Mouse (Mus musculus) kidney, embryonic 15.5 days (tissue): ENCODE results near the gene Acsm3. TPM values are rescaled to one million over a fixed set of nuclear protein-coding genes. Genes with fewer than 3 reads are reported as not detected.
"Not testable (repeated sequence)": the region's sequence is repeated elsewhere in the genome, so short reads cannot be mapped to it uniquely, and the experiment has no call there.

Experiments
- ATAC-seq: fragments of 200-750 bp; cut with Nextera tagmentation; replicated peaks from 2 replicates; pipeline ENCODE4 v1.8.0; 2017; ENCODE audit warnings: moderate TSS enrichment; ENCODE audit not compliant: low FRiP score
- H3K27ac ChIP-seq: fragments of 300-500 bp; sonication (generic); 2 replicates; pipeline ENCODE4 v1.5.1; 2015; ENCODE audit warnings: mild to moderate bottlenecking, inconsistent platforms
- H3K27me3 ChIP-seq: fragments of 300-500 bp; sonication (generic); 2 replicates; pipeline ENCODE4 v1.6.1; 2015; ENCODE audit warnings: inconsistent platforms
- H3K36me3 ChIP-seq: fragments of 300-500 bp; sonication (generic); 2 replicates; pipeline ENCODE4 v1.6.1; 2015; ENCODE audit warnings: inconsistent platforms
- H3K4me1 ChIP-seq: fragments of 300-500 bp; sonication (generic); 2 replicates; pipeline ENCODE4 v1.6.1; 2015; ENCODE audit warnings: inconsistent platforms
- H3K4me2 ChIP-seq: fragments of 300-500 bp; sonication (generic); 2 replicates; pipeline ENCODE4 v1.6.1; 2015; ENCODE audit warnings: moderate library complexity, mild to moderate bottlenecking, inconsistent platforms
- H3K4me3 ChIP-seq: fragments of 300-500 bp; sonication (generic); replicated peaks from 2 replicates; pipeline ENCODE4 v1.5.1; 2015; ENCODE audit warnings: mild to moderate bottlenecking, inconsistent platforms
- H3K9ac ChIP-seq: fragments of 300-500 bp; sonication (generic); 2 replicates; pipeline ENCODE4 v1.6.1; 2015; ENCODE audit warnings: mild to moderate bottlenecking, inconsistent platforms
- H3K9me3 ChIP-seq: fragments of 300-500 bp; sonication (generic); replicated peaks from 2 replicates; pipeline ENCODE4 v1.6.1; 2016; ENCODE audit warnings: inconsistent platforms
- WGBS: fragments of 180-500 bp; shearing (Covaris S2); methylation state at CpG from one replicate; pipeline ENCODE4 v1.1.7; 2015; ENCODE audit warnings: mixed read lengths; 5-methylcytosine and 5-hydroxymethylcytosine counted together
- polyA plus RNA-seq: library from polyadenylated mRNA; unstranded; fragments of >200 nt; fragmentation: Nextera tagmentation; extraction: Ambion mirVana; gene quantifications from 2 replicates; pipeline ENCODE4 v1.2.1, GENCODE M21; 2015

Acsm3 gene
- 0.61 and 1.3 TPM in 2 replicates for polyA plus RNA-seq

- peak; percentile 67 for ATAC-seq
- no peaks in the 10 kb centered on the region for H3K27me3 ChIP-seq
- whole genome bisulfite sequencing, result 20% methylated on average over 11 of the region's 11 CpGs
Observed at GRCm38 (mm10) chr7:119760527-119760951, at the start of gene Acsm3. Gene Acsm3 (plus strand): TSS chr7:119760923.

GRCm38 (mm10) chr7:119714111-119714510 lies 46.6 kb upstream of the Acsm3 start:
- ATAC-seq, result no peak
- Histone ChIP-seq H3K4me2 (no peak overlapping the region), H3K4me1 (no peaks in the 10 kb centered on the region), H3K27ac (no peak overlapping the region), H3K4me3 (no peak overlapping the region), H3K27me3 (no peaks in the 10 kb centered on the region), H3K9me3 (no peaks in the 10 kb centered on the region), H3K9ac (no peak overlapping the region), H3K36me3 (peaks cover 47% of the 10 kb centered on the region)
- 90% methylated on average over 7 of the region's 7 CpGs for WGBS

More at GRCm38 (mm10) chr7:119760527-119760951, at the start of gene Acsm3:
- no peaks in the 10 kb centered on the region for H3K9me3 ChIP-seq
- no peak within 1 kb of the TSS for H3K4me3 ChIP-seq
- no peaks in the 10 kb centered on the region for H3K4me1 ChIP-seq
- no peaks in the 10 kb centered on the region for H3K36me3 ChIP-seq
- peak within 1 kb of the TSS; percentile 34 for H3K4me2 ChIP-seq
- no peak within 1 kb of the TSS for H3K27ac ChIP-seq
- H3K9ac ChIP-seq, result no peak within 1 kb of the TSS

GRCm38 (mm10) chr7:119720253-119720946 lies 40.3 kb upstream of the Acsm3 start, which contains the start of gene Thumpd1:
Gene Thumpd1 (minus strand): TSS chr7:119720798.
- Histone ChIP-seq H3K27me3 (no peaks in the 10 kb centered on the region), H3K4me1 (peaks cover 11% of the 10 kb centered on the region), H3K36me3 (peaks cover 36% of the 10 kb centered on the region), H3K4me2 (peak within 1 kb of the TSS; percentile 78), H3K9ac (peak within 1 kb of the TSS; percentile 92), H3K27ac (peak within 1 kb of the TSS; percentile 75), H3K4me3 (peak within 1 kb of the TSS; percentile 94), H3K9me3 (no peaks in the 10 kb centered on the region)
- ATAC-seq, result peak; percentile 97
- under 1% methylated on average over 60 of the region's 60 CpGs for WGBS

- ATAC-seq, result peak; percentile 47
- 12% methylated on average over 8 of the region's 8 CpGs for WGBS
- Histone ChIP-seq H3K9ac (peak overlapping the region; percentile 92; the same call in 1 of the 2 replicates), H3K27me3 (no peaks in the 10 kb centered on the region), H3K4me3 (peak overlapping the region; percentile 94), H3K36me3 (peaks cover 31% of the 10 kb centered on the region), H3K9me3 (no peaks in the 10 kb centered on the region), H3K4me1 (peaks cover 11% of the 10 kb centered on the region), H3K27ac (peak overlapping the region; percentile 75), H3K4me2 (peak overlapping the region; percentile 78)
Observed at GRCm38 (mm10) chr7:119720947-119721310, 39.8 kb upstream of the Acsm3 start.

- Histone ChIP-seq H3K9ac (no peak overlapping the region), H3K4me1 (no peaks in the 10 kb centered on the region), H3K4me3 (no peak overlapping the region), H3K27me3 (0 out of 2 replicates have a peak, but pooled peaks cover 3% of the 10 kb centered on the region), H3K9me3 (no peaks in the 10 kb centered on the region), H3K36me3 (no peaks in the 10 kb centered on the region), H3K4me2 (no peak overlapping the region), H3K27ac (no peak overlapping the region)
- 81% methylated on average over 2 of the region's 2 CpGs for WGBS
- ATAC-seq, result no peak
Observed at GRCm38 (mm10) chr7:119727621-119728020, 33.1 kb upstream of the Acsm3 start.

GRCm38 (mm10) chr7:119731262-119731661 lies 29.5 kb upstream of the Acsm3 start:
- not testable (repeated sequence) for H3K4me3 ChIP-seq, H3K9me3 ChIP-seq, H3K9ac ChIP-seq, H3K4me2 ChIP-seq, H3K27ac ChIP-seq, H3K36me3 ChIP-seq, ATAC-seq, H3K27me3 ChIP-seq, H3K4me1 ChIP-seq
- WGBS, result 85% methylated on average over 4 of the region's 4 CpGs

GRCm38 (mm10) chr7:119738877-119739276 lies 21.8 kb upstream of the Acsm3 start:
- 90% methylated on average over 2 of the region's 2 CpGs for WGBS
- ATAC-seq, result 0 out of 2 replicates have a peak, but pooled peaks have one; percentile 25
- no peak overlapping the region for H3K9ac ChIP-seq

GRCm38 (mm10) chr7:119739798-119740468 lies 20.8 kb upstream of the Acsm3 start:
- not testable (repeated sequence) for H3K27ac ChIP-seq, H3K9me3 ChIP-seq, H3K4me1 ChIP-seq, H3K9ac ChIP-seq, H3K36me3 ChIP-seq, H3K27me3 ChIP-seq
- Histone ChIP-seq H3K4me2 (peak overlapping the region; percentile 56), H3K4me3 (peak overlapping the region; percentile 41)
- 8% methylated on average over 22 of the region's 44 CpGs for WGBS
- peak; percentile 55 for ATAC-seq

More at GRCm38 (mm10) chr7:119738877-119739276, 21.8 kb upstream of the Acsm3 start:
- Histone ChIP-seq H3K9me3 (no peaks in the 10 kb centered on the region), H3K27me3 (no peaks in the 10 kb centered on the region), H3K27ac (no peak overlapping the region), H3K4me1 (no peaks in the 10 kb centered on the region), H3K4me3 (no peak overlapping the region), H3K36me3 (no peaks in the 10 kb centered on the region), H3K4me2 (no peak overlapping the region)

- peak overlapping the region; percentile 20 for H3K4me3 ChIP-seq
- 9% methylated on average over 34 of the region's 34 CpGs for WGBS
- peaks cover 5% of the 10 kb centered on the region for H3K4me1 ChIP-seq
- peak; percentile 75 for ATAC-seq
- H3K36me3 ChIP-seq, result no peaks in the 10 kb centered on the region
- no peaks in the 10 kb centered on the region for H3K9me3 ChIP-seq
- H3K9ac ChIP-seq, result no peak overlapping the region
- no peak overlapping the region for H3K27ac ChIP-seq
- H3K4me2 ChIP-seq, result peak overlapping the region; percentile 44
- no peaks in the 10 kb centered on the region for H3K27me3 ChIP-seq
Observed at GRCm38 (mm10) chr7:119744321-119744720, 16.4 kb upstream of the Acsm3 start.

GRCm38 (mm10) chr7:119745869-119746268 lies 14.9 kb upstream of the Acsm3 start:
- no peaks in the 10 kb centered on the region for H3K9me3 ChIP-seq
- H3K4me2 ChIP-seq, result no peak overlapping the region
- H3K27me3 ChIP-seq, result no peaks in the 10 kb centered on the region
- H3K4me3 ChIP-seq, result no peak overlapping the region
- no peak for ATAC-seq
- peaks cover 5% of the 10 kb centered on the region for H3K4me1 ChIP-seq
- H3K9ac ChIP-seq, result no peak overlapping the region
- no peaks in the 10 kb centered on the region for H3K36me3 ChIP-seq
- 62% methylated on average over 1 of the region's 1 CpGs for WGBS
- no peak overlapping the region for H3K27ac ChIP-seq

GRCm38 (mm10) chr7:119748761-119749160 lies 12.0 kb upstream of the Acsm3 start:
- Histone ChIP-seq H3K9ac (no peak overlapping the region), H3K27ac (no peak overlapping the region), H3K36me3 (no peaks in the 10 kb centered on the region), H3K4me2 (no peak overlapping the region), H3K4me1 (peaks cover 5% of the 10 kb centered on the region), H3K4me3 (no peak overlapping the region), H3K27me3 (no peaks in the 10 kb centered on the region), H3K9me3 (no peaks in the 10 kb centered on the region)
- WGBS, result 63% methylated on average over 1 of the region's 2 CpGs
- ATAC-seq, result no peak

GRCm38 (mm10) chr7:119749942-119750341 lies 10.8 kb upstream of the Acsm3 start:
- H3K36me3 ChIP-seq, result no peaks in the 10 kb centered on the region
- H3K9me3 ChIP-seq, result no peaks in the 10 kb centered on the region
- no peak overlapping the region for H3K27ac ChIP-seq
- no peak overlapping the region for H3K9ac ChIP-seq
- 0 out of 2 replicates have a peak, but pooled peaks have one; percentile 64 for ATAC-seq
- H3K4me3 ChIP-seq, result no peak overlapping the region
- H3K4me1 ChIP-seq, result no peaks in the 10 kb centered on the region
- H3K4me2 ChIP-seq, result no peak overlapping the region
- WGBS, result 56% methylated on average over 2 of the region's 2 CpGs
- no peaks in the 10 kb centered on the region for H3K27me3 ChIP-seq
